Mouse (Mus musculus) cortical plate, adult 2 months (tissue): ENCODE measurements around the gene Vmo1.

Source experiments
- CTCF ChIP-seq: fragments of 200-500 bp; IDR thresholded peaks from 2 replicates; pipeline ENCODE4 v1.5.1; 2011; ENCODE audit warnings: mild to moderate bottlenecking, control low read depth, low read length; ENCODE audit not compliant: insufficient read depth; ENCODE audit errors: extremely low read depth
- POLR2A ChIP-seq: fragments of 200-500 bp; IDR thresholded peaks from 2 replicates; pipeline ENCODE4 v1.6.1; 2011; ENCODE audit warnings: mild to moderate bottlenecking, low read length, control low read depth; ENCODE audit not compliant: insufficient read depth; ENCODE audit errors: extremely low read depth

GRCm38 (mm10) chr11:70562287-70562994, 48.0 kb upstream of the Vmo1 start, which contains the start of gene Mink1:
- TF ChIP-seq POLR2A (peak; percentile 82), CTCF (no peak)
